Mouse (Mus musculus) cerebellum, adult 8-10 months (tissue): ENCODE data around the gene Hist1h1a.
A peak's percentile ranks its signal among the peaks of the same experiment; 100 is the strongest.

Experiments used
- DNase-seq: peaks from one replicate; pipeline ENCODE4 v3.0.0; 2022

Gene Hist1h1a

GRCm38 (mm10) chr13:23744421-23745380, 18.8 kb upstream of the Hist1h1a start:
- DNase-seq = no peak

GRCm38 (mm10) chr13:23745381-23746161, 17.9 kb upstream of the Hist1h1a start, which contains the start of gene Hist1h3c:
Hist1h3c (minus strand) TSS chr13:23745602.
- DNase-seq = peak; percentile 78

GRCm38 (mm10) chr13:23746201-23747080, 17.0 kb upstream of the Hist1h1a start, which contains the start of gene Hist1h2bb:
Hist1h2bb (plus strand) TSS chr13:23746734.
- DNase-seq = peak; percentile 73

GRCm38 (mm10) chr13:23747081-23747891, 16.2 kb upstream of the Hist1h1a start:
- no peak for DNase-seq

GRCm38 (mm10) chr13:23747892-23748288, 15.6 kb upstream of the Hist1h1a start:
- DNase-seq = no peak

GRCm38 (mm10) chr13:23749563-23750121, 13.8 kb upstream of the Hist1h1a start:
- DNase-seq = no peak

GRCm38 (mm10) chr13:23750839-23751477, 12.5 kb upstream of the Hist1h1a start, which contains the start of gene Hist1h2ab:
Hist1h2ab (plus strand) TSS chr13:23751126.
- peak; percentile 45 for DNase-seq

GRCm38 (mm10) chr13:23751478-23751956, 11.9 kb upstream of the Hist1h1a start:
- no peak for DNase-seq

GRCm38 (mm10) chr13:23752067-23752741, 11.3 kb upstream of the Hist1h1a start, which contains the start of gene Hist1h3b:
Hist1h3b (plus strand) TSS chr13:23752267.
- DNase-seq = peak; percentile 63

- no peak for DNase-seq
These were observed 10.7 kb upstream of the Hist1h1a start for GRCm38 (mm10) chr13:23752742-23753172.

- no peak for DNase-seq
These were observed 10.0 kb upstream of the Hist1h1a start for GRCm38 (mm10) chr13:23753314-23754078.

- no peak for DNase-seq
These were observed 8.5 kb upstream of the Hist1h1a start for GRCm38 (mm10) chr13:23755000-23755399.

GRCm38 (mm10) chr13:23756790-23757189, 6.7 kb upstream of the Hist1h1a start, which contains the start of gene Hist1h4b:
Hist1h4b (plus strand) TSS chr13:23757013.
- DNase-seq = peak; percentile 77

- no peak for DNase-seq
These were observed 6.2 kb upstream of the Hist1h1a start for GRCm38 (mm10) chr13:23757211-23757773.

- DNase-seq = no peak
These were observed 5.5 kb upstream of the Hist1h1a start for GRCm38 (mm10) chr13:23757921-23758320.

- no peak for DNase-seq
These were observed 4.2 kb upstream of the Hist1h1a start for GRCm38 (mm10) chr13:23759251-23759771.

- DNase-seq = no peak
These were observed 3.6 kb upstream of the Hist1h1a start for GRCm38 (mm10) chr13:23759916-23760239.
